Mouse (Mus musculus) gastrocnemius, postnatal 14 days (tissue): ENCODE results near the gene C1qbp. TPM values are rescaled to one million over a fixed set of nuclear protein-coding genes. Genes with fewer than 3 reads are reported as not detected.

Experiments used
- total RNA-seq, 2 experiments: library from RNA; stranded (reverse); gene quantifications; 2 replicates each; pipeline ENCODE4 v1.2.3; 2021

C1qbp gene
- total RNA-seq, 2 experiments from 2014 or later, result 146 to 150 TPM

Other genes with a start within 250 kb of the C1qbp start
- 10 to 100 TPM in 1 of 2 experiments, 1 to 10 TPM in 1; 7.4 to 10.8 TPM for gene Zfp3, start 218.8 kb downstream of the C1qbp start, total RNA-seq
- gene Scimp, start 170.4 kb downstream of the C1qbp start, total RNA-seq, result under 1 TPM in 1 of 2 experiments, not detected in 1; 0.22 TPM
- gene Rabep1, start 138.2 kb downstream of the C1qbp start, total RNA-seq, result 10 to 100 TPM; 22.7 to 24.3 TPM
- gene Nup88, start 13.1 kb downstream of the C1qbp start, total RNA-seq, result 10 to 100 TPM; 36.7 to 38.6 TPM
- gene Rpain, start 12.8 kb downstream of the C1qbp start, total RNA-seq, result 10 to 100 TPM; 11.4 to 13.4 TPM
- 1 to 10 TPM; 7.0 to 9.8 TPM for gene Dhx33, start 21.4 kb upstream of the C1qbp start, total RNA-seq
- gene Mis12, start 36.6 kb upstream of the C1qbp start, total RNA-seq, result 1 to 10 TPM; 5.1 to 6.4 TPM
- 10 to 100 TPM; 15.9 to 19.3 TPM for gene Derl2, start 36.8 kb upstream of the C1qbp start, total RNA-seq
- gene 6330403K07Rik, start 50.5 kb upstream of the C1qbp start, total RNA-seq, result 1 to 10 TPM in 1 of 2 experiments, under 1 TPM in 1; 0.84 to 1.5 TPM
- under 1 TPM; 0.37 to 0.66 TPM for gene Nlrp1a, start 161.7 kb upstream of the C1qbp start, total RNA-seq
- gene Nlrp1b, start 247.7 kb upstream of the C1qbp start, total RNA-seq, result under 1 TPM; 0.08 to 0.11 TPM